Mouse (Mus musculus) kidney, postnatal 0 days (tissue): Measurements from ENCODE around the gene 1700011L22Rik. TPM values are rescaled to one million over a fixed set of nuclear protein-coding genes. Genes with fewer than 3 reads are reported as not detected.

Experiments used
- ATAC-seq: fragments of 200-750 bp; cut with Nextera tagmentation; replicated peaks from 2 replicates; pipeline ENCODE4 v1.8.0; 2017; ENCODE audit warnings: low read depth, moderate number of reproducible peaks, moderate TSS enrichment, moderate library complexity; ENCODE audit not compliant: low FRiP score
- DNase-seq: peaks from one replicate; pipeline ENCODE4 v3.0.0-alpha.2; 2016; ENCODE audit warnings: low spot score
- H3K27ac ChIP-seq: fragments of 300-500 bp; sonication (generic); 2 replicates; pipeline ENCODE4 v1.5.1; 2014; ENCODE audit warnings: mild to moderate bottlenecking
- H3K27me3 ChIP-seq: fragments of 300-500 bp; sonication (generic); 2 replicates; pipeline ENCODE4 v1.6.1; 2014; ENCODE audit warnings: low read length, mixed read lengths; ENCODE audit not compliant: insufficient read depth
- H3K36me3 ChIP-seq: fragments of 300-500 bp; sonication (generic); 2 replicates; pipeline ENCODE4 v1.6.1; 2014; ENCODE audit warnings: low read length, mixed read lengths; ENCODE audit not compliant: insufficient read depth
- H3K4me1 ChIP-seq: fragments of 300-500 bp; sonication (generic); replicated peaks from 2 replicates; pipeline ENCODE4 v1.6.1; 2014; ENCODE audit warnings: antibody characterized with exemption, low read length, mixed read lengths; ENCODE audit not compliant: insufficient read depth
- H3K4me2 ChIP-seq: fragments of 300-500 bp; sonication (generic); 2 replicates; pipeline ENCODE4 v1.6.1; 2014; ENCODE audit warnings: mild to moderate bottlenecking, low read length, moderate library complexity, mixed read lengths
- H3K4me3 ChIP-seq: fragments of 300-500 bp; sonication (generic); replicated peaks from 2 replicates; pipeline ENCODE4 v1.5.1; 2014; ENCODE audit warnings: low read depth, low read length
- H3K9ac ChIP-seq: fragments of 300-500 bp; sonication (generic); 2 replicates; pipeline ENCODE4 v1.6.1; 2014; ENCODE audit warnings: low read depth, low read length
- H3K9me3 ChIP-seq: fragments of 300-500 bp; sonication (generic); replicated peaks from 2 replicates; pipeline ENCODE4 v1.6.1; 2016; ENCODE audit warnings: low read length, inconsistent platforms, mixed read lengths
- CTCF ChIP-seq: IDR thresholded peaks from 2 replicates; pipeline ENCODE4 v1.5.1; 2016; ENCODE audit warnings: antibody characterized with exemption, low read depth, mild to moderate bottlenecking, moderate library complexity
- WGBS: fragments of 180-500 bp; shearing (Covaris S2); extraction: QIAGEN DNeasy Blood & Tissue Kit; methylation state at CpG from one replicate; pipeline ENCODE4 v1.1.7; 2014; 5-methylcytosine and 5-hydroxymethylcytosine counted together
- polyA plus RNA-seq: library from polyadenylated mRNA; unstranded; fragments of >200 nt; fragmentation: Nextera tagmentation; extraction: Ambion mirVana; gene quantifications from 2 replicates; pipeline ENCODE4 v1.2.1, GENCODE M21; 2015

Gene 1700011L22Rik
- polyA plus RNA-seq, 1 experiment from 2014 or later: not detected

DNA sequence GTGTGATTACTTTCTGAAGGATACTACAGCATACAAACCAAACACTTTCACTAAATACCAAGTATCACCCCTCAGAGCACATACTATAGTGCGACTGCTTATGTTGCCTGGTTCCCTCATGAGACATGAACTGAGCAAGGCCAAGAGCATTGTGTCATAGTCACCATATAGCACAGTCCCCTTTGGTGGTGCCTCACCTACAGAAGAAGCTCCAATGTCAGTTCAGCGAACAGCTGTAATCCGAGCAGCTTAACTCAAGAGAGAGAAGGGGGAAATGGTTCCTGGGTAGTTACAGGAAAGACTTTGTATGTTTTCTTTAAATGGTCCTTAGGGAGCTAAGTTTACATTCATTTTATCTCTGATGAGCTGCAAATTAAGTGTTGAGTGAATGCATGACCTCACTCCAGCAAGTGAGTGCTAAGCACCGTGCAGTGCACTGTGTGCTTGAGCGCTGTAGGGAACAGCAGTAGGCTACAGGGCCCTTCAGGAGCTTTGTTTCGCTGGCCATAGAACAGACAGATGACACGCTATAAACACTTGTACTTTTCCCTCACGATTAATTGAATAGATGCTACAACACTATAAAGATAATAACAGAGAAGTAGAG lies 29.0 kb upstream of the 1700011L22Rik start:
- Histone ChIP-seq H3K4me1 (no peaks in the 10 kb centered on the region), H3K4me3 (no peak overlapping the region), H3K4me2 (no peak overlapping the region), H3K36me3 (peaks cover 18% of the 10 kb centered on the region; the same call in 1 of the 2 replicates), H3K9me3 (no peaks in the 10 kb centered on the region), H3K27me3 (no peaks in the 10 kb centered on the region), H3K27ac (no peak overlapping the region), H3K9ac (no peak overlapping the region)
- TF ChIP-seq CTCF: no peak
- no peak for ATAC-seq
- 69% methylated on average over 8 of the region's 8 CpGs for WGBS
- DNase-seq: no peak

DNA sequence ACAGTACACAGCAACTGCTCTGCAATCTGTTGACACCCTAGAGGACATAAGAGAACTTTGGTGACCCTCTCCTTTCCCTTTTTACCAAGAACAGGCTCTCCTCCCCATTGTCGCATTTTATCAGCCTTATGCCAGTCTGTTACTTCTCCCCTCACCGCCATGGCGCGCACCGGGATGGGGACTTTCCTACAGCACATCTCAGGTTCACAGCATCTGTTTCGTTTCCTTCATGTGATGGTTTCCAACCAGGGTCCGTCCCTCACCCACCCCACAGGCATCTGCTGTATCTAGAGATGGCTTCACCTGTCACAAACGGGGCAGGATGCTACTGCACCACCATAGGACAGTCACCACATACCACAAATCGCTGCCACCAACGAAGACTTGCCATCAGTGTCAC lies 26.6 kb upstream of the 1700011L22Rik start:
- 91% methylated on average over 10 of the region's 10 CpGs for WGBS
- DNase-seq (no peak), ATAC-seq (no peak)
- H3K4me2 ChIP-seq: no peak overlapping the region
- no peaks in the 10 kb centered on the region for H3K9me3 ChIP-seq
- no peak for TF ChIP-seq CTCF
- H3K4me3 ChIP-seq: no peak overlapping the region
- H3K9ac ChIP-seq: no peak overlapping the region
- no peaks in the 10 kb centered on the region for H3K27me3 ChIP-seq
- no peaks in the 10 kb centered on the region for H3K4me1 ChIP-seq
- H3K36me3 ChIP-seq: peaks cover 28% of the 10 kb centered on the region; the same call in 1 of the 2 replicates
- no peak overlapping the region for H3K27ac ChIP-seq

DNA sequence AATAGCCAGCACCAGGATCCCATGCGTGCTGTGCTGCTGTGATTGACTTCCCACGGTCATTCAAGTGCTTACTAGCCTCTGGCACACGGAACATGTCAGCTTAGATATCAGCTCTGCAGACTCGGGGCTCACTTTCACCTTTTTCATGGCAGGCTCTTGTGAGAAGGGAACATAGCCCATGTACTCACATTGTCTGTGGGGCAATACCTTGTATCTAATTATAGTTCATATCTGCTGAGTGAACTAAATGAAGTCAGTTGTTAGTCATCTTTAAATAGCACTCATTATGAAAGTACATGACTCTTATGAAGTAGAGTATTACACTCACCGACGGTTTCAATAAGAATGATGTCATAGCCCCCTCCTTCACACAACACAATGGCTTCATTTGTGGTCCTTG lies 25.4 kb upstream of the 1700011L22Rik start:
- H3K4me1 ChIP-seq: no peaks in the 10 kb centered on the region
- H3K9ac ChIP-seq: no peak overlapping the region
- ATAC-seq (no peak), DNase-seq (no peak)
- no peaks in the 10 kb centered on the region for H3K9me3 ChIP-seq
- no peak overlapping the region for H3K4me3 ChIP-seq
- H3K27me3 ChIP-seq: no peaks in the 10 kb centered on the region
- no peak overlapping the region for H3K4me2 ChIP-seq
- TF ChIP-seq CTCF: no peak
- peaks cover 27% of the 10 kb centered on the region; the same call in 1 of the 2 replicates for H3K36me3 ChIP-seq
- H3K27ac ChIP-seq: no peak overlapping the region
- WGBS: 93% methylated on average over 6 of the region's 6 CpGs

DNA sequence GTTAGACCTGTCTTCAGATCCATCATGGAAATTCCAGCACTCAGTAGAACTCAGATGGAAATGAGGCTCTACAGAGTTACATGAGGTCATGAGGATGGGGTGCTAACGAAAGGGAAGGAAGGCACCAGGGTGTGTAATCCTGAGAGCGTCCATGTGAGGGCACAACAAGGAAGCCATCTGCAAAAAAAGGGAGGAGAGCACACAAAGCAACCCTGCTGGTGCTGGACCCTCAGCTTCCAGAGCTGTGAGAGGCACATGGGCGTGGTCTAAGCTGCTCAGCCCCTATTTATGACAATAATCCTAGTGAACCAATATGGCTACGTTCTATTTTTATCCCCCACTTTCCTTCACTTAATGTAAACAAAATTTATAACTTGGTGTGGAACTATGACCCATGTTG lies 24.3 kb upstream of the 1700011L22Rik start:
- no peak overlapping the region for H3K4me3 ChIP-seq
- 83% methylated on average over 4 of the region's 4 CpGs for WGBS
- H3K4me1 ChIP-seq: no peaks in the 10 kb centered on the region
- H3K9ac ChIP-seq: no peak overlapping the region
- peak; percentile 9; the same call in 1 of the 2 replicates for TF ChIP-seq CTCF
- H3K27me3 ChIP-seq: no peaks in the 10 kb centered on the region
- peaks cover 33% of the 10 kb centered on the region; the same call in 1 of the 2 replicates for H3K36me3 ChIP-seq
- ATAC-seq (no peak), DNase-seq (no peak)
- H3K4me2 ChIP-seq: no peak overlapping the region
- no peaks in the 10 kb centered on the region for H3K9me3 ChIP-seq
- no peak overlapping the region for H3K27ac ChIP-seq

DNA sequence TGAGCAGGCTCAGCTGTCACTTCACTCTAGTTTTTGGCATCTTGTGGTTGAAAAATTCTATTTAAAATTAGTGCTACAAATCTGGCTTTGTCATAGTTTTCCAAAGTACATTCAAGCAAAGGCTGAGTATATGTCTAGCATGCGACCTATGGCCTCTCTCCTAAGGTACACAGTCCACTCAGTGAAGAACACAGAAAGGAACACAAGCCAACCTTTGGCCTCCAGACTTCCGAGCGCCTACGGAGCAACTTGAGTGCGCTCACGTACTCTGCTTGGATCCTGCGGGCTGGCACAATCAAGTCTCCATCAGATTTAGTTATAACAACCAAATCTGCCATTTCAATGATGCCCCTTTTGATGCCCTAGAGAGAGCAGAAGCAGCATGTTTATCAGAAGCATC lies 20.6 kb upstream of the 1700011L22Rik start:
- 91% methylated on average over 7 of the region's 7 CpGs for WGBS
- Histone ChIP-seq H3K4me2 (no peak overlapping the region), H3K27me3 (no peaks in the 10 kb centered on the region), H3K36me3 (peaks cover 40% of the 10 kb centered on the region; the same call in 1 of the 2 replicates), H3K9me3 (no peaks in the 10 kb centered on the region), H3K27ac (no peak overlapping the region), H3K9ac (no peak overlapping the region), H3K4me3 (no peak overlapping the region), H3K4me1 (no peaks in the 10 kb centered on the region)
- DNase-seq: no peak
- TF ChIP-seq CTCF: no peak
- no peak for ATAC-seq

DNA sequence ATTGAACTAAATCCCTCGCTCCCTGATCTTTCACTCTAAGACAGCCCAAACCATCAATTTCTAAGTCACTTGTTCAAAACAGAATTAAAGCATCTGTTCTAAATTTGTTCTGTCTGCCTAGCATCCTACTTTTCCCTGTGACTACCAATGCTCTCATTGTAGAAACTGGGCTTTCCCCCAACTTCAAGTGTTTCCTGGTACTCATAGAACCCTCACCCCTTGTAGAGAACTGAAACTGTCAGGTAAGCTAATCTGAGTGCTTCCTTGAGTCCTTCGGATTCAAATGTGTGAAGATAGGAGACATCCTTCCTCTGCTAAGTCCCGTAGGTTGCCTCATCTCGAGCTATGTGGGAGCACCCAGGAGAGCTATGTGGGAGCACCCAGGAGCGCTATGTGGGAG lies 13.6 kb upstream of the 1700011L22Rik start:
- H3K27me3 ChIP-seq: no peaks in the 10 kb centered on the region
- no peak for DNase-seq
- H3K4me3 ChIP-seq: no peak overlapping the region
- no peaks in the 10 kb centered on the region for H3K4me1 ChIP-seq
- no peak for TF ChIP-seq CTCF
- 0 out of 2 replicates have a peak, but pooled peaks cover 1% of the 10 kb centered on the region for H3K36me3 ChIP-seq
- no peak for ATAC-seq
- no peak overlapping the region for H3K9ac ChIP-seq
- H3K27ac ChIP-seq: no peak overlapping the region
- H3K9me3 ChIP-seq: no peaks in the 10 kb centered on the region
- H3K4me2 ChIP-seq: no peak overlapping the region
- WGBS: 94% methylated on average over 5 of the region's 5 CpGs
